ENCODE assay signal across 12 mouse cellular contexts in genomic region chr12:36674481-36674880, GRCm38 (mm10).
"Had no signal": no experiment of that assay in that cellular context is flagged by ENCODE, and none has a peak within 500 bp of the region (broad histone marks: within the 10 kb centered on the region; RNA-seq: fewer than 3 reads in every experiment).

No protein-coding gene starts in this region.

- H3K36me3 ChIP-seq: limb, embryonic 15.5 days; liver, embryonic 13.5 days; midbrain, embryonic 15.5 days; neural tube, embryonic 12.5 days had no signal

- H3K27me3 ChIP-seq: limb, embryonic 15.5 days; liver, embryonic 13.5 days; midbrain, embryonic 15.5 days; neural tube, embryonic 12.5 days had no signal

- H3K27ac ChIP-seq: left cerebral cortex, adult 2 months; limb, embryonic 15.5 days; liver, embryonic 13.5 days; midbrain, embryonic 15.5 days; neural tube, embryonic 12.5 days had no signal

- H3K4me3 ChIP-seq: left cerebral cortex, adult 2 months; limb, embryonic 15.5 days; liver, embryonic 13.5 days; midbrain, embryonic 15.5 days; neural tube, embryonic 12.5 days had no signal

- H3K9ac ChIP-seq: limb, embryonic 15.5 days; liver, embryonic 13.5 days; midbrain, embryonic 15.5 days; neural tube, embryonic 12.5 days had no signal

- H3K9me3 ChIP-seq: limb, embryonic 15.5 days; liver, embryonic 13.5 days; midbrain, embryonic 15.5 days; neural tube, embryonic 12.5 days had no signal

- H3K4me1 ChIP-seq: liver, embryonic 13.5 days; midbrain, embryonic 15.5 days; neural tube, embryonic 12.5 days had no signal

- DNase-seq: kidney, adult 8-10 months; kidney, postnatal 25 days; liver, embryonic 13.5 days; lung, adult 18-20 months; lung, postnatal 4 days; right cerebral cortex, adult 18-20 months; right cerebral cortex, postnatal 25 days; thymus, postnatal 4 days had no signal
